Mouse (Mus musculus) midbrain, embryonic 16.5 days (tissue): ENCODE results near the gene Rgl3. TPM values are rescaled to one million over a fixed set of nuclear protein-coding genes. Genes with fewer than 3 reads are reported as not detected.

Experiments
- ATAC-seq: fragments of 200-750 bp; cut with Nextera tagmentation; 2 replicates; pipeline ENCODE4 v1.8.0; 2017; ENCODE audit warnings: moderate TSS enrichment
- H3K27ac ChIP-seq: fragments of 300-500 bp; sonication (generic); 2 replicates; pipeline ENCODE4 v1.5.1; 2014; ENCODE audit warnings: mild to moderate bottlenecking, low read length, mixed read lengths
- H3K27me3 ChIP-seq: fragments of 300-500 bp; sonication (generic); 2 replicates; pipeline ENCODE4 v1.6.1; 2014; ENCODE audit warnings: low read depth, low read length, mixed read lengths; ENCODE audit not compliant: control insufficient read depth, insufficient read depth
- H3K36me3 ChIP-seq: fragments of 300-500 bp; sonication (generic); 2 replicates; pipeline ENCODE4 v1.6.1; 2014; ENCODE audit warnings: mild to moderate bottlenecking, low read length, moderate library complexity, mixed read lengths; ENCODE audit not compliant: control insufficient read depth, insufficient read depth
- H3K4me1 ChIP-seq: fragments of 300-500 bp; sonication (generic); 2 replicates; pipeline ENCODE4 v1.6.1; 2014; ENCODE audit warnings: mild to moderate bottlenecking, low read length, mixed read lengths; ENCODE audit not compliant: control insufficient read depth, insufficient read depth
- H3K4me2 ChIP-seq: fragments of 300-500 bp; sonication (generic); 2 replicates; pipeline ENCODE4 v1.6.1; 2014; ENCODE audit warnings: mild to moderate bottlenecking, low read length, mixed read lengths
- H3K4me3 ChIP-seq: fragments of 300-500 bp; sonication (generic); 2 replicates; pipeline ENCODE4 v1.5.1; 2014; ENCODE audit warnings: low read depth, mild to moderate bottlenecking, low read length, moderate library complexity, mixed read lengths
- H3K9ac ChIP-seq: fragments of 300-500 bp; sonication (generic); 2 replicates; pipeline ENCODE4 v1.6.1; 2014; ENCODE audit warnings: low read depth, low read length, mixed read lengths
- H3K9me3 ChIP-seq: fragments of 300-500 bp; sonication (generic); replicated peaks from 2 replicates; pipeline ENCODE4 v1.6.1; 2014; ENCODE audit warnings: mild to moderate bottlenecking, low read length, mixed read lengths; ENCODE audit not compliant: control insufficient read depth, poor library complexity, severe bottlenecking
- WGBS: fragments of 180-500 bp; shearing (Covaris S2); extraction: QIAGEN DNeasy Blood & Tissue Kit; methylation state at CpG from one replicate; pipeline ENCODE4 v1.1.7; 2014; 5-methylcytosine and 5-hydroxymethylcytosine counted together
- polyA plus RNA-seq: library from polyadenylated mRNA; unstranded; fragments of >200 nt; fragmentation: Nextera tagmentation; extraction: Ambion mirVana; gene quantifications from 2 replicates; pipeline ENCODE4 v1.2.1, GENCODE M21; 2015

Gene Rgl3
- polyA plus RNA-seq, 1 experiment from 2014 or later = 0.88 TPM

DNA sequence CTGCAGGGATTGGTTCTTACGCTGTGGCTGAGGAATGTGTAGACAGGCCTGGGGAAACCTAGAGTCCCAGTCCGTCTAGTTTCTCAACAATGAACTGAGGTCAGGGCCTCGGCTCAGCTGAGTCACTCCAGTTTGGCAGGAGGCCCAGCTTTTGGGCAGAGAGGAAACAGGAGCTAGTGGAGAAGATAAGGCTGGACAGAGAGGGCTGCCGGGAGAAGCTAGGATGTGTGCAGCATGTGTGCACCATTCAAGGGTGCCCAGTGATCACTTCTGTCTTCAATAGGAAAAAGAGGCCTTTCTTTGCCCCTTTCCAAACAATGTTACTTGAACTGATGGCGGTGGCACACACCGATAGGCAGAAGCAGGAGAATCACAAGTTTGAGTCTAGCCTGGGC, 65.2 kb downstream of the Rgl3 start:
- WGBS = 78% methylated on average over 6 of the region's 6 CpGs
- H3K27me3 ChIP-seq = no peaks in the 10 kb centered on the region
- H3K4me1 ChIP-seq = peaks cover 11% of the 10 kb centered on the region
- H3K27ac ChIP-seq = no peak overlapping the region
- no peaks in the 10 kb centered on the region for H3K36me3 ChIP-seq
- no peak overlapping the region for H3K4me3 ChIP-seq
- no peaks in the 10 kb centered on the region for H3K9me3 ChIP-seq
- H3K4me2 ChIP-seq = no peak overlapping the region
- no peak overlapping the region for H3K9ac ChIP-seq
- no peak for ATAC-seq

DNA sequence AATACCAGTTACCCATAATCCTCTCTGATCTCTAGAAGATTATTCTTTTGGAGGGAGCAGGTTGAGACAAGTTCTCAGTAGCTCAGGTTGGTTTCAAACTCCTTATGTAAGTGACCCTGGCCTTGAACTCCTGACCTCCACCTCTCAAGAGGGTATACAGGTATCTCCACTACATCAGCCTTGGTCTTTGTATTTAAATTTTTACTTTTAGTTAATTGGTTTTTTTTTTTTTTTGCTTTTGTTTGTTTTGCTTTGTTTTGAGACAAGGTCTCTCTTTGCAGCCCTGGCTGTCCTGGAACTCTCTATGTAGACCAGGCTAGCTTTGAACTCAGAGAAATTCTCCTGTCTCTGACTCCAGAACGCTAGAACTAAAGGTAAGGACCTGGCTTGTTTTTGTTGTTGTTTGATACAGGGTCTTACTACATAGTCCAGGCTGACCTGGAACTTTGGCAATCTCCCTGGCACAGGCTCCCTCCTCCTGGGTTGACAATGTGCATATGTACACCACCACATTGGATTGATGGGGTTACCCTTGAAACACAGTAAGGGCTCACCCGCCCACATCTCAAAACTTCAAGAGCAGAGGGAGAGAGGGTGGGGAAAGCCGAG, 65.7 kb downstream of the Rgl3 start:
- Histone ChIP-seq H3K36me3 (no peaks in the 10 kb centered on the region), H3K9me3 (no peaks in the 10 kb centered on the region), H3K4me1 (peaks cover 11% of the 10 kb centered on the region), H3K27me3 (no peaks in the 10 kb centered on the region), H3K4me2 (no peak overlapping the region), H3K27ac (no peak overlapping the region), H3K4me3 (no peak overlapping the region), H3K9ac (no peak overlapping the region)
- WGBS = 81% methylated on average over 3 of the region's 3 CpGs
- ATAC-seq = no peak

DNA sequence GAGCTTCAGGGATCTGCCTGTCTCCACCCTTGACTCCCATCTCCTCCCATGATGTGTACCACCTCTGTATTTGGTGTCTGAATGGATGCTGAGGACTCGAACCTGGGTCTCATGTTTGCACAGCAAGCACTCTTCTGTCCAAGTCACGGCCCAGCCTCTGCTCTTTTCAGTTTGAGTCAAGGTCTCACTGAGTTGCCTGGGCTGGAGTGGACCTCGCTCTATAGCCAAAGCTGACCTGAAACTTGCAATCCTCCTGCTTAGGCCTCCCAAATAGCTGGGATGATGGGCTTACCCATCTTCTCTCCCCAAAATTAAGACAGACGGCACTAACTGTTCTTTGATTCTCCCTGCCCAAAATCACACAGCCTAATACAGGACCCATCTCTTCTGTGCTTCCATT, 66.2 kb downstream of the Rgl3 start:
- Histone ChIP-seq H3K27me3 (no peaks in the 10 kb centered on the region), H3K4me2 (no peak overlapping the region), H3K4me3 (no peak overlapping the region), H3K4me1 (peaks cover 11% of the 10 kb centered on the region), H3K9me3 (no peaks in the 10 kb centered on the region), H3K27ac (no peak overlapping the region), H3K9ac (no peak overlapping the region), H3K36me3 (no peaks in the 10 kb centered on the region)
- no peak for ATAC-seq
- 91% methylated on average over 4 of the region's 4 CpGs for WGBS

Other genes starting within 250 kb of the Rgl3 start
- 10.4 and 11.8 TPM in 2 replicates for gene Spc24, start 229.1 kb downstream of the Rgl3 start, polyA plus RNA-seq
- gene Kank2, start 190.7 kb downstream of the Rgl3 start, polyA plus RNA-seq = 3.1 and 3.5 TPM in 2 replicates
- gene Angptl8, start 153.9 kb downstream of the Rgl3 start, polyA plus RNA-seq = 0.87 TPM in 1 of 2 replicates, not detected in the other
- gene Dock6, start 136.8 kb downstream of the Rgl3 start, polyA plus RNA-seq = 12.9 and 13.4 TPM in 2 replicates
- gene Rab3d, start 71.3 kb downstream of the Rgl3 start, polyA plus RNA-seq = 16.1 and 19.9 TPM in 2 replicates
- gene Ccdc159, start 62.0 kb downstream of the Rgl3 start, polyA plus RNA-seq = 11.6 and 12.7 TPM in 2 replicates
- gene Tmem205, start 61.9 kb downstream of the Rgl3 start, polyA plus RNA-seq = 45.5 and 47.2 TPM in 2 replicates
- 112 and 115 TPM in 2 replicates for gene Plppr2, start 52.4 kb downstream of the Rgl3 start, polyA plus RNA-seq
- gene Swsap1, start 33.7 kb downstream of the Rgl3 start, polyA plus RNA-seq = 9.5 and 10.5 TPM in 2 replicates
- 1.2 and 1.4 TPM in 2 replicates for gene Epor, start 25.9 kb downstream of the Rgl3 start, polyA plus RNA-seq
- gene Ccdc151, start 13.2 kb upstream of the Rgl3 start, polyA plus RNA-seq = 5.6 and 6.2 TPM in 2 replicates
- 83.0 and 90.3 TPM in 2 replicates for gene Prkcsh, start 13.4 kb upstream of the Rgl3 start, polyA plus RNA-seq
- gene Elavl3, start 62.6 kb upstream of the Rgl3 start, polyA plus RNA-seq = 91.6 and 93.8 TPM in 2 replicates
- not detected in 2 replicates for gene Gm49318, start 81.8 kb upstream of the Rgl3 start, polyA plus RNA-seq
- gene Zfp653, start 81.9 kb upstream of the Rgl3 start, polyA plus RNA-seq = 18.1 and 18.8 TPM in 2 replicates
- 54.8 and 57.4 TPM in 2 replicates for gene Ecsit, start 96.0 kb upstream of the Rgl3 start, polyA plus RNA-seq
- 0.67 and 0.88 TPM in 2 replicates for gene Cnn1, start 109.8 kb upstream of the Rgl3 start, polyA plus RNA-seq
- 170 and 188 TPM in 2 replicates for gene Elof1, start 127.7 kb upstream of the Rgl3 start, polyA plus RNA-seq
- 0.35 and 4.1 TPM in 2 replicates for gene Acp5, start 146.3 kb upstream of the Rgl3 start, polyA plus RNA-seq
- gene Pigyl, start 167.4 kb upstream of the Rgl3 start, polyA plus RNA-seq = 86.8 and 96.6 TPM in 2 replicates
- gene Zfp872, start 198.6 kb upstream of the Rgl3 start, polyA plus RNA-seq = 0.72 and 0.85 TPM in 2 replicates
- 8.7 and 11.4 TPM in 2 replicates for gene Zfp809, start 236.3 kb upstream of the Rgl3 start, polyA plus RNA-seq